9 mouse cellular contexts compared by ENCODE assay signal in genomic region chr13:54260318-54260717, GRCm38 (mm10).
DNase-seq lines count a peak whose midpoint lies in the region; ATAC-seq lines count a peak whose summit lies in the region.
"Had no signal": no experiment of that assay in that cellular context is flagged by ENCODE, and none has a peak within 500 bp of the region (broad histone marks: within the 10 kb centered on the region; RNA-seq: fewer than 3 reads in every experiment).

No protein-coding gene starts in this region.

- ATAC-seq in megakaryocyte progenitor cell, adult 5-6 weeks (replicated peaks; ENCODE audit: poor library complexity): no peak
- ATAC-seq in monocyte, adult 5-6 weeks (replicated peaks; ENCODE audit: insufficient number of reproducible peaks, low FRiP score, low TSS enrichment, poor library complexity, severe bottlenecking): no peak

- peak; percentile 39 for DNase-seq in heart, postnatal 4 days
- no peak for DNase-seq in heart, adult 9 months (ENCODE audit: low spot score in 2 of 2)
- DNase-seq in right cerebral cortex, adult 18-20 months: peak; percentile 88
- DNase-seq in right cerebral cortex, postnatal 4 days: no peak
- DNase-seq in frontal cortex, postnatal 36 days (ENCODE audit: low spot score in 2 of 2): peak; percentile 57 to 73
- DNase-seq in retina, embryonic 14.5 days (ENCODE audit: low spot score): no peak
- DNase-seq: kidney, adult 11 months had no signal

Comparison
In these comparisons a context has a peak if more than half of its experiments do, and no peak if none do; other contexts are left out.
1. DNase-seq: peak in heart, postnatal 4 days (single experiment), right cerebral cortex, adult 18-20 months (single experiment) and frontal cortex, postnatal 36 days (2 of 2); none in heart, adult 9 months (0 of 2), right cerebral cortex, postnatal 4 days (single experiment) and retina, embryonic 14.5 days (single experiment).